Mouse (Mus musculus) adrenal gland, postnatal 14 days (tissue): ENCODE measurements at regions not wholly inside any gene's neighbourhood (a gene's known extent, or its start where the extent isn't known, plus 50 kb on each side); places are given as distances from the start of the nearest gene placed in this dataset.
A peak's percentile ranks its signal among the peaks of the same experiment; 100 is the strongest.
"Not testable (repeated sequence)": the region's sequence is repeated elsewhere in the genome, so short reads cannot be mapped to it uniquely, and the experiment has no call there.

Experiments used
- DNase-seq: peaks from one replicate; pipeline ENCODE4 v3.0.0; 2021; ENCODE audit warnings: mixed read lengths

DNA sequence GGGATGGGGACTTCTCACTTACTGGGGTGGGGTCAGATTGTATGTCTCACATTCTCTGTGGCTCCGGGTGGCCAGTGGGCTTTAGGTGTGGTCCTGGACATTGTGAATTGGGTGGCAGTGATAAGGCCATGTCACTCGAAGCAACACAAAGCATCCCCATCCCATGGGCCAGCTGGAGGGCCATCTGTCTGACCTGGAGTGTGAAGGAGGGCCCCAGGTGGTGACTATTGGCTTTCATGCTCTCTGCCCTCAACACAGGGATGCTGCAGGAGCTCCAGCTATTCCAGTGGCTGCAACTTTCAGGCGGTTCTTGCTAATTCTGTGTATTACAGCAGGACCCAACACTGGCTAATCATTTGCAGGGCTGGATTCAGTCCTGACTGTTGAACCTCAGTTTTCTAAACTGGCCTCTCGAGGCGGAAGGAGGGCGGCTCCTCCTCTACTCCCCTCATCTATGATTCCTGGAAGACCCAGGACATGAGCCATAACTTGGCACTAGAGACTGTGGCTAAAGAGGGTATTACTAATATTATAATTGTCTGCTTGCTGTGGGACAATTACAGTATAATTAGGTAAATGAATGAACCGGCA, 64.1 kb downstream of the 9530068E07Rik start:
- no peak for DNase-seq

DNA sequence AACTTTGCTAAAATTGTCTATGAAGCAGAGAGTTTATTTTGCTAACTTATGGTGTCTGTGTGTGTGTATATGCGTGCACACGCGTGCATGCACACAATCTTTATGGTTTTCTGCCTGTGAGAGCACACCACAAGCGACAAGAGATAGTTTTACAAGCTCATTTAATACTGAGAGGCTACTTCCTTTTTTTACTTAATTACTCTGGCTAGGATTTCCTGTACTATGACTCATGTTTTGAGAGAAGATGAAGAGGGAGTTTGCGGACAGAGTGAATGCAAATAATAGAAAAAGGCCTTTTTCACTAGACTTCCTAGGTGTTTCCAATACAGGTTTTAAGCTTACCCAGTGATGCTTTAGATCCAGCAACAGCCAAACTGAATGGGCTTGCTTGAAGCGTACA, 74.9 kb downstream of the 9530068E07Rik start:
- DNase-seq: not testable (repeated sequence)

DNA sequence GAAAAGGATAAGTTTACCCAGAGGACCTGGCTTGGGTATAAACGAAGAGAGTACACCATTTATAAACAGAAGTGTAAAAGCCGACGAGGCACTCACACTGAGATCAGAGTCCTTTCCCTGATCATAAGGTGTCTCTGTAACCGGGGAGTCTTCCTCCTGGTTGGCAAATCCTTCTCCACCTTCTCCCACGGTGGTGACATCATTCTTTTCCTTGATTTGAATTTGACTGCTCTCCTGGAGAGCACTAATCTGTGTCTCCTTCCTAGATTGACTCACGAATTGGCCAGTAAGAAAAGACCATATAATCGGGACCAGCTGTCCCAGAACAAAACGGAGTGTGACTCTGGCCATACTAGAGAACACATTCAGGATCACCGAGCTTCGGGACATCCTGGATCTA, 83.9 kb downstream of the 9530068E07Rik start:
- not testable (repeated sequence) for DNase-seq

DNA sequence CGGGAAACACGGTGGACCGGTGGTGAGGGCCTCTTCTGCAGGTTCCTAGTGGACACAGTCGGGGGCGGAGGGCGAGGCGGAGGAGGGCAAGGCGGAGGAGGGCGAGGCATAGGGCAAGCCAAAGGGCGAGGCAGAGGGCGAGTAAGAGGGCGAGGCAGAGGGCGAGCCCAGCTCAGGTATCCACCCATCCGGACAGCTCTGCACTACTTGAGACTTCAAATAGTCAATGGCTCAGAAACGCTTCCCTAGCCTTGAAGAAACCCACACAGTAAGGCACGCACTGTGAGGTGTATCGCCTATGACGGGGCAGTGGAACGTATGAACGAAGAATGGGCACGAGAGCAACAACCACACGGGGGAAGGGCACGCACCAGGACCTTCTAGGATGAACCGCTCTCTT, 84.5 kb downstream of the 9530068E07Rik start:
- DNase-seq: not testable (repeated sequence)

DNA sequence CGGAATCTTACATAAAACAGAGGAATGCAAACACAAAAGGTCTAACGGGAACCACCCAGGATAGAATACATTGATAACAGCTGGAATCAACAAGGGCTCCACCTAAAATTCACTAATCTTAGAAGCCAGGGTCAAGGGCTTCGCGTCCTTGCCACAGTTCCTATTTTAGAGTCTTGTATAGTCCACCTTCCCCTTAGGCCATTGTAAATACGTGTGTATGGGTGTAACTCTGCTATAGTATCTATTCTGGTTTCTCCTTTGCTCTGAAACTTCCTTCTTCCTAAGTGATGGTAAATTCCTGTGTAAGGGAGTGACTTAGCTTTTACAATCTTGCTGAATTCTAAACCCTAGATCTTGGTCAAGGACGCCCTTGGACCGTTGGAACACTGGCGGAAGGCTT, 87.3 kb downstream of the 9530068E07Rik start:
- DNase-seq: not testable (repeated sequence)

DNA sequence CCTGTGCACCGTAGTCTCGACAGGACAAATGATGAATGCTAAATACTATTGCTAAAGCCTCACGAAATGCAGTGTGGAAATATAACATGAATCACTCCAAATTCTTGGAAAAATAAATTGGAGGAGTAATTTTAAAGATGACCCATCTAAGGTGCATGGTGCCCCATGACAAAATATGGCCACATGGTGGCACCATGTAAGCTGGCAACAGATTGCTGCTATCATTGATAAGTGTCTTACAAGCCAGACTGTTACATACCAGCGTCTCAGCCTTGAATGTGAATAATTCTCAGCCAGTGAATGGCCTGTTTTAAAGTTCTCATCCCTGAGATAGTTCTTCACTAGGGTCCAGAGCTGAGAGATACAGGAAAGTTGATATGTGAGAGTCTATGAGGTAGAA, 92.3 kb downstream of the 9530068E07Rik start:
- not testable (repeated sequence) for DNase-seq

DNA sequence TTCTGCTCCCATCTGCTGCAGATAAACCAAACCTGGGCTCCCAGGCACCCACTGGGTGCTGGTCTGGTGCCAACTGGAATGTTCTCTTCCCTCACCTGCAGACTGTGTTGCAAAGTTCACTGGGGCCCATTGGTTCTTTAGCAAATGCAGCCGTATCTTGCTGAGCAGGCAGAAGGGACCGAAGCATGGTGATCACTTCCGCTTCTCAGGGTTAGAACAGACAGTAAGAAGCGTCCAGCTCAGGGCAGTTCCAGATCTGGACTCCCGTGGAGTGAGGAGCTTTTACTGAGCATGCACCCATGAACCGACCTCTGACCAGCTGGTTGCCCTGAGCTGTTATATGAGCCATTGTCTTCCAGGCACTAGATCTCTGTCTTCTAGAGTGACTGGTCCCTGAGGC, 97.1 kb downstream of the 9530068E07Rik start:
- DNase-seq: no peak

DNA sequence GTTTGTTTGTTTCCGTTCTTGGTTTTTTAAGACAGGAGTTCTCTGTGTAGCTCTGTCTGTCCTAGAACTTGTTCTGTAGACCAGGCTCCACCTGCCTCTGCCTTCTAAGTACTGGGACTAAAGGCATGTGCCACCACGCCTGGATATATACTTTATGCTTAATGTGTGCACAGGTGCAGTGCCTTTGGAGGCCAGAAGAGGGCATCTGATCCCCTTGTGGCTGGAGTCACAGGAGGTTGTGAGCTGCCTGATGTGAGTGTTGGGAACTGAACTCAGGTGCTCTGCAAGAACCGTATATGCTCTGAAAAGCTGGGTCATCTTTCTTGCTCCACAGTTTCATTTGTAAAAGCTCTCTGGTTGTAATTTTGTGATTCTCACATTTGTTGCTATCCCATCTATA, 100.7 kb downstream of the 9530068E07Rik start:
- peak; percentile 11 for DNase-seq

DNA sequence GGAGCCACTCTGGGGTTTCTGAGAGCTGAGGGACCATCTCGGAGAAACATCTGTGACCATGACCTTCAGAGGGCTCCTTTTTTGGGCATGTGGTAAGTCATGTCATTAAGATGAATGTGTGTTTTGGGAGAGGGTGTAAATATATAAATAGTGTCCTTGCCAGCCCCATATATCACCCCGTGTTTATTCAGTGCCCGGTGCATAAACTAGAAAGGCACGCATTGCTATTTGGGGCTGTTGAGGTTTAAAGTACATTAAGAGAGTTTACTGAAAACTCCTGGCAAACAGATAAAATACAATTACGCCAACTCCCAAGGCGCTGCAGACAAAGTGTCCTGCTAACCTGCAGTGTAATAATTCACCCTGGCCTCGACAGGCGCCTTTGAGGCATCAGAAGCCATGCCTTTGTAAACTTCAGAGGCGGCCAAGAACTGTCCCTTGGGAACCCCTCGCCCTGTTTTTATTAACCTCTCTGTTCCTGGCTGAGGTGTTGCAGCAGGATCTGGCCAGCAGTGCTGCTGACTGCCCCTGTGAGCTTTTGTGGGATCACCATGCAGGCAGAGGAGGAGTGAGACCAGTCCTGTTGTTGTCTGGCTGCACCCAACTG, 106.6 kb downstream of the 9530068E07Rik start:
- DNase-seq: peak; percentile 66

DNA sequence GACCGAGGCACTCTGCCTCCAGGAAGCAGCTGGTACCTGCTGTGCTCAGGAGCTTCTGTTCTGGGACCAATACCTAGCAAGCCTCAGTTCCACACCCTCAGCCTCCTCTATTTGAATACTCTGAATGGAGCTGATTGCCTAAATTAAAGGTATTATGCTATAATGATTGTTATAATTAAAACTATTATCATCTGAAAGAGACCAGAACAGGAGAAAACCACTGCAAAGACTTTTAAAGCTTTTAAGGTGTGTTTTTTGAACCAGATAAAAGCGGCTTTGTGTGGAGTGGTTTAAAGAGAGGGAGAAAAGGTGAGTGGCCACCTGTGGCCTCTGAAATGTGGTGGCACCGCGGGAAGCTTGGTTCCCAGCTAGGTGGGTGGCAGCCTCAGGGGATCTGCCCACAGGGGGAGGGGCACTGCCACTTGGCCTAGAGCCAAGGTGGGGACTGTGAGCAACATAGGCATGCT, 115.6 kb downstream of the 9530068E07Rik start:
- DNase-seq: no peak

DNA sequence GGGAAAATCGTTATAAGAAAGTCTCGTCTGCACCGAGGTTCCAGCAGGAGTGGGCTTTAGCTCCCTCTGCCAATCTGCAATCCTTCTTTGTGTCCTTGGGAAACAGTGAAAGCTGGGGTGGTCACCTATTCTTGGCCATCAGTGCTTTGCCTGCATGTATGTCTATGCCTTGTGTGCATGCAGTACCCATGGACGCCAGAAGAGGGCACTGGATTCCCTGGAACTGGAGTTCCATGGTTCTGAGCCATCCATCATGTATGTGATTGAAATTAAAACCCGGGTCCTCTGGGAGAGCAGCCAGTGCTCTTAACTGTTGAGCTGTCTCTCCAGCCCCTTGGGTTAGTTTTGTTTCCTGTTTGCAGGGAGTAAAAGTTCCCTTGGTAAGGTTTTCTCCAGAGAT, 121.1 kb downstream of the 9530068E07Rik start:
- DNase-seq: no peak

DNA sequence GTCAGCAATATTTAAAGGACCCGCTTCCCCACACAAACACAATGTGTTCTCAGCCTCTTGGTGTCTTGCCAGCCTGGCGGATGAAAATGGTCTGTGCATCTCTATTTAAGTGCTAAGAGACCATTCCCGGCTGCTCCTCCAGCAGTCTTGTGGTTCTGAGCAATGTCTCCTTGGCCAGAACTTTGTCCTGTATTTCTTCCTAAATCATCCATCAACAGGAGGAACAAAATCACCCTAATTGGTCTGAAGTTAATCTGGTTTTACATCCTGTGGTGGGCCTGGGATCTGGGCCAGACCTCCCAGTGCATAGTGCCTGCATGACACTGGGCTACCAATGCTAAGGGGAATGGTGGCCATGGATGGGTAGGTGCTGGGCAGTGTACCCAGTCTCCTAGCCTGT, 123.6 kb downstream of the 9530068E07Rik start:
- no peak for DNase-seq

DNA sequence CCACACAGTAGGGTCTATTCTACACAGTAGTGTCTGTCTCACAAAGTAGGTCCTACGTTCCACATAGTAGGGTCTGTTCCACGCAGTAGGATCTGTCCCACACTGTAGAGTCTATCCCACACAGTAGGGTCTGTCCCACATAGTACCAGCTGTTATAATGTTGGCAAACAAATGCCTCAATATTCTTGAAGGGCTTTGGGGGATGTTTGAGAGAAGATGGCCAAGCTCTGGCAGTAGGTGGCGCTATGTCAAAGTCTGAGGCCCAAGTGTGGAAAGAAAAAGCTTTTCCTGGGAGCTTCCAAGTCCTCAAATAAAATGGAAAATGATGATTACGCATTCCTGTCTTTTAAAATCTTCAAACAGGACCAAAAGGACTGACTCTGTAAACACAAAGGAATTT, 125.7 kb downstream of the 9530068E07Rik start:
- DNase-seq: peak; percentile 82

DNA sequence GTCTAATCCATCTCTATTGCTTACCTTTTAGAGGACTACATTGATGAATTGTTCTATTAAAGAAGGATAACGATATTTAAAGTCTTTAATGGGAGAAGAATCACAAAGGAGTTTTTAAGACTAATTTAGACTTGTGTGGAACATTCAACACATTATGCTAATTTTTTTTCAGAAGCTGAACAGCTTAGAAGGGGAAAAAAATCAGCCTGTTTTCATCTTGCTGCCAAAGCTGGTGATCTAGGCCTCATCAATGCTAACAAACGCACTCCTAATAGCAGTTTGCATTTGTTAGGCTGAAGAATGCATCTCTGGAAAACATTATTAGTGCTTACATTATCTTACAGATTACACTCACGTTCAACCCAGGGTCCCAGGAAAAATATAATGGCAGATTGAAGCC, 126.2 kb downstream of the 9530068E07Rik start:
- DNase-seq: no peak

DNA sequence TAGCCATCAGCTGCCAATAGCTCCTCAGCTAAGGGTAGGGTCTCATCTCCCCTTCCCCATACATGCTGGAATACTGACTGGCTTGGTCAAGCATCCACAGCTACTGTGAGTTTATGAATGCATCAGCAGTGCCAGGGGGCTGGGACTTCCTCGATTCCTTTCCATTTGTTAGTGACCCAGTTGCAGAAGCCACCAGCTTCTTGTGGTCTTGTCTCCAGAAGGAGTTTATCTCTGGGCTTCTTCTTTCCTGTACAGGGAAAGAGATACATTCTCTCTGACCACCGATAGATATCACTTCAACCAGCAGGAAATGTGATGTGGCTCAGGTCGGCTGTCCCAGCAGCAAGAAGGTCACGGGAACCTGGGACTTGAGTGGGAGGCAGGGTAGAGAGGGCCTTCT, 127.0 kb downstream of the 9530068E07Rik start:
- no peak for DNase-seq

DNA sequence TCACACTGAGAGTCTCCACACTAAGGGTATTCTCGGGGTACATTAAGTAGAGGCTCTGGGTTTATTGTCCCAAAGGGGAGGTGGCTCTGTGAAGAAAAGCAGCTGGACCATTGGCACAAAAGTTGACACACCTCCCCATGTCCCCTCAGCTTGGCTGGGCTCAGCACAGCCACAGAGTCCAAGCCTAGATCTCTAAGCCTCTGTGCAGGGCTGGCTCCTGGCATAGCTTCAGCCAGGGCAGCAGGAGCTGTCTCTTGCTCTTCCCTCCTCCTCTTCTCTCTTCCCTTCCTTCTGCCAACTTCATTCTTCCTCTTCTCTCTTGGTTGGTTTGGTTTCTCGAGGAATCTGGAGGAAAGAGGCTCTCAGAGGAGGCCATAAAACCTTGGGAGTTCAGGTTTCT, 127.4 kb downstream of the 9530068E07Rik start:
- DNase-seq: no peak

DNA sequence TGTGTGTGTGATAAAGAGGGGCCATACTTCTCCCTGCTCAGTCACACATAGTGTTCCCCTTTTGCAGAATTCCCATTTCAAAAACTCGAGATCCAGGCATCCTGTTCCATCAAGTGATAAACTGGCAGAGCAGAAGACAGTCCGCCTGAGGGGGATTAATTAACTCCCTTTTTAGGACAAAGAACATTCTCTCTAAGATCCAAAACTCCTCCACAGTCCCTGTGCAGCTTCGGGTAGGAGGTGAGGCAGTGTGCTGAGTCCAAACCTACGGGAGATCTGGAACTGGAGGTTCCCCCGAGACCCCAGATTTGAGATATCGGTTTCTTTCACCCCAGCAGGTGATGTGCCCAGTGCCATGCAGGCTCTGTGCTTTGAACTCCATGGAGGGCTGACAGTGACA, 129.2 kb downstream of the 9530068E07Rik start:
- DNase-seq: no peak

DNA sequence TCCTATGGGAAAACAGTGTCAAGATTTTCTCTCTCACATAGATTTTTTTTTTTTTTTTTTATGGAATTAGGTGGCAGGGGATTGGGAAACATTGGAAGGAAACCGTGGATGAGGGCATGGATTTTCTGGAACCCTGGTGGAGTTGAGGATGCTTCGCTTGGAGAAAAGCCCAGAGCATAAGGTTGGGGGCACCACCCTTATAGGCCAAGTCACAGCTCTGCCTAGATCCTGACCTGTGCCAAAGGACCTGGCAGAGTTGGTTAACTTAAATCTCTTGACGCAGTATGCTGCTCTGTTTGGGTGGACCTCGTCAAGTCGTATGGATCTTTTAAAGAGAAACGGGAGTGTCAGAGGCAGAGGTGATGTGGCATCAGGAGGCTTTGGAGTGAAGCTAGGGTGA, 130.1 kb downstream of the 9530068E07Rik start:
- no peak for DNase-seq

DNA sequence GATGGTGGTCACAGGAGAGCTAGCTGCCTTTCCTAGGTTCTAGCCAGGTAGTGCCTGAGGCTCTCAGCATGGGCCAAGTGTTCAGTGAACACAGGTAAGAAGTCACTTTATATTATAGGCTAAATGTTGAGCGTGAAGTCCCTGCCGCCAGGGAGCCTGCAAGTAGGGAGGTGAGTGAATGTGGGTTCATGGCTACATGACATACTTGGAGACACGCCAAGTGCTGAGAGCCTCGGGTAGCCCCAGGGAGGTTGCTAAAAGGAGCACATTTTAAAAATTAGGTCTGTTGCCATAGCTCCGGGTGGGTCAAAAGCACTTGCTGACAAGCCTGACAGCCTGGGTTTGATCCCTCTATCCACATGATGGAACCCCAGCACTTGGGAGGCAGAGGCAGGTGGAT, 137.2 kb downstream of the 9530068E07Rik start:
- DNase-seq: peak; percentile 69

DNA sequence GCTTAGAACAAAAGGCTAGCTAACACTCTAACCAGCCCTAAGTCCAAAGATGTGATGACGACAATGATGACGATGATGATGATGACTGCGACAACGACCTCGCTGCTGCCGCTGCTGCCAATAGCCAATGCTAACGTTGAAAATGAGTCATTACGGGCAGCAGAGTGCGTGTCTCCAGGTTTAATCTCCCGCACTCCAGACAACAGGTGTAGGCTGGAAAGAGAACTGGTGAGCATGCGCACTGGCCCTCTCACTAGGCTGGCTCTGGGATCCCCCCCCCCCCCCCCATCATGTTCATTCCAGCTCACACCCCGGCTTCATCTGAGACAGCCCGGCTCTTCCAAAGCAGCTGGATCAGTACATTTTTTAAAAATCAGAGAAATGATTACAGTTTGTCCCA, 138.4 kb downstream of the 9530068E07Rik start:
- DNase-seq: peak; percentile 56

DNA sequence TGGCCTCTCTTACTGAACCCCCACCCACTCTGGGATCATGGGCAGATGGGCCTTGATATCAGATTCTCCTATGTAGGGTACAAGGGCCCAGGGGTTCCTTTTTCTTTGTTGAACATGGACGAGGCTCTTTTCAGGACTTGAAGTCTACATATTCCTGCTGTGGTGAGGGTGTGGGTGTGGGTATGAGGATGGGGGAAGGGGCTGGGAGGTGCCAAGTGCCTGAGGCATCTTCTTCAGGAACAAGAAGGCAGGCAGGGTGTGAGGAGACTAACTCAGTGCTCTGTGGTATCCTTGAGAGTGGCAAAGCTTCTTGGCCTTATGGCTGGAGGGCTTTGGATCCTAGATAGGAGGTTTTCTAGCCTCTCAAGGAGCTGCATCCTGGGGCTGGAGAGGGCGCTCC, 140.0 kb downstream of the 9530068E07Rik start:
- no peak for DNase-seq

DNA sequence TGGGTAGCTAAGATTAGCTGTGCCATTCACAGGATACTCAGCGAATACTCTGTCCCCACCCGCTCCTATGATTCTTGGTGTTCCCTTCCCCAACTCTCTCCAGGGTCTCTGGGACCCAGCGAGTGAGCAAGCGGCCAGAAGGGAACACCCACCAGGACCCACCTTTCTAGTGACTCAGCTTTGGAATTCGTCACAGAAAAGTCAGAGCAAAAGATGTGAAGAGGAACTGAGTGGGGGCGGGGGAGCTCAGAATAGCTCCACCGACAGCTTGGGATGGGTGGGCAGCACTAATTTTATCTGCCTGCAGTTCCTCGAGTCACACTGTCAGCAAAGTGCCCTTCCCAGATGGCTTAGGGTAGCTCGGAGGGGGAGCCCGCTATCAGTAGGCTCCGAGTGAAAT, 140.6 kb downstream of the 9530068E07Rik start:
- no peak for DNase-seq

DNA sequence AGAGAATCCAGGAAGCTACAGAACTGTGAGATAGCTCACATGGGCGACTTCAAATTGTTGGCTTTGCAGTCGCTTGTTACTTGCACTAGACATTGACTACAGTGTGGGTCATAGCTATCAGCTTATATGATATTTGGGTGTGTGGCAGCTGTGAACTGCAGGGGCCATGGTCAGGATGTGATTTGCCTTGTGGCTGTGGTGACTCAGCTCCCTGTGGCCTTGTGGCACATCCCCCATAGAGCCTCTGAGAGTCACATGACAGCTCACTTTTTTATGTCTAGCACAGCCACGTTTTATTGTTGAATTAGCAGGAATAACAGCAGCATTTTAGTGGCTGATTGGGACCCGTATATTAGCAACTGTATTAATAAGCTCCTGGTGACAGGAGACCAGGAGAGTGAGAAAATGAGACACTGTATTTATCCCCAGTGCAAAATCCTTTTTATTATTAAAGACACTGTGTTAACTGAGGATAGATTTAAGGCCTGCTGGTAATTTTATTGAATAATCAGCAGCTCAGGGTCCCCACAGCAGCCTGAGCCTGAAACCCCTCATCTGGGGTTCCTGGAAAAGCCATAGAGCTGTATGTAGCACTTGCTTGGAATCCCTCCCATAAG, 141.7 kb downstream of the 9530068E07Rik start:
- DNase-seq: peak; percentile 67

DNA sequence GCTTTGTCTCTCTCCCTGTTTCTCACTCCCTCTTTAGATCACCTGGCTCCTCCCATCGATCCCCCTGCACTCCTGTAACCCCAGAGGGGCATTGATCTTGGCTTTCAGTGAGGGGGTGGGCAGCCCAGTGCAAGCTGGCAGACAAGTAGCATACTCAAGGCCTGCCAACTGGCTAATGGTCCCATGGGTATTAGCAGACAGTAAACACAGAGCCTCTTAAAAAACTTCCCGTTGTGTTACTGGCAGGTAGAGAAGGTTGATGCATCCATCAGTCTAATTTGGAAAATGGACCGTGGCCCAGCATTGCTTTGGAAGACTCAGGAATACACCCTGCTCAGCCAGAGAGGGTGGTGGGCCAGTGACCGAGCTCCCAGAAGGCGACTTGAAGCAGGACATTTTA, 145.0 kb downstream of the 9530068E07Rik start:
- DNase-seq: no peak
